Mouse (Mus musculus): ENCODE data around the gene Hapln3. TPM values are rescaled to one million over a fixed set of nuclear protein-coding genes. Genes with fewer than 3 reads are reported as not detected.

Hapln3 gene
- polyA plus RNA-seq (2015; fragmentation: Nextera tagmentation; extraction: Ambion mirVana): 2.6 and 3.6 TPM in 2 replicates

DNA sequence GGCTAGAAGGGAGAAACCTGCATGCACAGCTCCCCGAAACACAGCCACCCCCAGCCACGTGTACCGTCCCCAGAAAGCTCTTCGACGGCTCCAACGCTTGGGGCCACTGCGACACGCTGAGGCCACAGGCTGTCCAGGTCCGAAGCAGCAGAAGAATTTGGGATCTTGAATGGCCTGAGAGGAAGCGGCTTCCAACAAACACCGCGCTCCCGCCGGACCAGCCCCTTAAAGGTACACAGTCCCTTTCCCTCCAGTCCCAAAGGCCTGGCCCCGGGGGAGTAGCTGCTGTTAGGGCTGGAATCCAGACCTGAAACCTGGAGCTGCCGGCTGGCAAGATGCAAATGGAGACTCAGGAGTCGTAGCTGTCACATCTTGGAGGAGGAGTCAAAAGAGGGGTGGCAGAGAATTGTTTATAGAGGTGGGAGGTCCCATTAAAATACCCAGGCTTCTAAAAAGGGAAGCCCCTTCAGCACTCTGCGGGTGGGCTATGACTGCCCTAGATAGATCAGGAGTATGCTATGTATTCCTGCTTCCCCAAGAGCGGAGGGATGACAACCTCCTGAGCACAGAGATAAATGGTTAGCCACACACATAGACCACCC is at the start of gene Hapln3:
Hapln3 (minus strand) TSS at position 176 of the 602 bp plus-strand sequence.
- DNase-seq (ENCODE audit: low spot score) (peak; percentile 80), ATAC-seq (replicated peaks; ENCODE audit: low FRiP score, low read depth) (peak; percentile 15)
- Histone ChIP-seq H3K27me3 (ENCODE audit: insufficient read depth, low read length) (no peaks in the 10 kb centered on the region), H3K27ac (no peak within 1 kb of the TSS), H3K4me3 (replicated peaks; ENCODE audit: low read depth, low read length) (peak within 1 kb of the TSS; percentile 18; the same call in 1 of the 2 replicates), H3K4me2 (ENCODE audit: low read length) (peak within 1 kb of the TSS; percentile 52), H3K9me3 (replicated peaks; ENCODE audit: low read length) (no peaks in the 10 kb centered on the region), H3K36me3 (ENCODE audit: insufficient read depth, low read length) (peaks cover 12% of the 10 kb centered on the region), H3K9ac (ENCODE audit: low read depth, low read length) (no peak within 1 kb of the TSS), H3K4me1 (replicated peaks; ENCODE audit: insufficient read depth, low read length) (peaks cover 11% of the 10 kb centered on the region; the same call in 1 of the 2 replicates)
- 4% methylated on average over 19 of the region's 19 CpGs for WGBS
- no peak for TF ChIP-seq CTCF (IDR thresholded peaks at IDR 0.05; ENCODE audit: low read depth)

DNA sequence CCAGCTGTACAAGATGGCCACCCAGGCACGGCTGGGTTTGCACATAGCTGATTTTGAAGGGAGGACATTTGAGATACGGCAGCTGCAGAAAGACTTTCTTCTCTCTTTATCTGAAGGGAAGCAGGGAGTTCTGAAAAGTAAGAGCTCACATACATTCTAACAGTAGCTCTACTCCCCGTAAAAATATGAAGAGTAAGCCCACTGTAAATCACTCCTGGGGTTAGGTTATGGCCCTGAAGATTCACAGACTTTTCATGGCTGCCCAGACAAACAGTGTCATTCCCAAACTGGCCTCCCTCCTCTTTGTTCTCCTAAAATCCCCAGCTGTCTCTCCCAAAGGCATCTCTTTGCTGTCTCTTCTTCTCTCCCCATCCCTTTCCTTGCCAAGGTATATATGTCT is 43.0 kb upstream of the Hapln3 start:
- H3K36me3 ChIP-seq (ENCODE audit: insufficient read depth, low read length): no peaks in the 10 kb centered on the region
- H3K27ac ChIP-seq: no peak overlapping the region
- H3K4me2 ChIP-seq (ENCODE audit: low read length): no peak overlapping the region
- DNase-seq (ENCODE audit: low spot score) (peak; percentile 53), ATAC-seq (replicated peaks; ENCODE audit: low FRiP score, low read depth) (no peak)
- H3K9ac ChIP-seq (ENCODE audit: low read depth, low read length): no peak overlapping the region
- WGBS: 29% methylated on average over 3 of the region's 3 CpGs
- TF ChIP-seq CTCF (IDR thresholded peaks at IDR 0.05; ENCODE audit: low read depth): no peak
- no peaks in the 10 kb centered on the region for H3K27me3 ChIP-seq (ENCODE audit: insufficient read depth, low read length)
- no peak overlapping the region for H3K4me3 ChIP-seq (replicated peaks; ENCODE audit: low read depth, low read length)
- H3K9me3 ChIP-seq (replicated peaks; ENCODE audit: low read length): no peaks in the 10 kb centered on the region
- H3K4me1 ChIP-seq (replicated peaks; ENCODE audit: insufficient read depth, low read length): no peaks in the 10 kb centered on the region

DNA sequence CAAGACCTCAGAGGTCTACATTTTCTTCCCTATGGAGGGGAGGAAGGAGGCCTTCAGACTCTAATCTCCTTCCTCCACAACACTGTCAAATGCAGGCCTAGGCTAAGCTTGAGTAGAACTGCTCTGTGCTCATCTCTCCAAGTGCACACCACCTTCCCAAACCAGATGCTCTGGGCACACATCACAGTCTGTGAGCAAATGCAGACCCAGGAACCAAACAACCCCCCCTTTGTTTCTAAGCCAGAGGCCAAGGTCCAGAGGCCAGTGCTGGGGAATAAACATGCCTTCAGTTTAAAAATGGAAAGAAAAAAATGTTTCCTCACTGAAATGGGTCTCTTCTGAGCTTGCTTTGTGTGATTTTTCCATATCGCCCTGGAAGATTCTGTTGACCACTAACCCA is 41.0 kb upstream of the Hapln3 start:
- ATAC-seq (replicated peaks; ENCODE audit: low FRiP score, low read depth): no peak
- Histone ChIP-seq H3K4me1 (replicated peaks; ENCODE audit: insufficient read depth, low read length) (no peaks in the 10 kb centered on the region), H3K9me3 (replicated peaks; ENCODE audit: low read length) (no peaks in the 10 kb centered on the region), H3K27me3 (ENCODE audit: insufficient read depth, low read length) (no peaks in the 10 kb centered on the region), H3K36me3 (ENCODE audit: insufficient read depth, low read length) (no peaks in the 10 kb centered on the region), H3K27ac (no peak overlapping the region), H3K4me2 (ENCODE audit: low read length) (no peak overlapping the region), H3K4me3 (replicated peaks; ENCODE audit: low read depth, low read length) (no peak overlapping the region), H3K9ac (ENCODE audit: low read depth, low read length) (no peak overlapping the region)
- no peak for TF ChIP-seq CTCF (IDR thresholded peaks at IDR 0.05; ENCODE audit: low read depth)
- no peak for DNase-seq (ENCODE audit: low spot score)
- WGBS: 90% methylated on average over 1 of the region's 1 CpGs

DNA sequence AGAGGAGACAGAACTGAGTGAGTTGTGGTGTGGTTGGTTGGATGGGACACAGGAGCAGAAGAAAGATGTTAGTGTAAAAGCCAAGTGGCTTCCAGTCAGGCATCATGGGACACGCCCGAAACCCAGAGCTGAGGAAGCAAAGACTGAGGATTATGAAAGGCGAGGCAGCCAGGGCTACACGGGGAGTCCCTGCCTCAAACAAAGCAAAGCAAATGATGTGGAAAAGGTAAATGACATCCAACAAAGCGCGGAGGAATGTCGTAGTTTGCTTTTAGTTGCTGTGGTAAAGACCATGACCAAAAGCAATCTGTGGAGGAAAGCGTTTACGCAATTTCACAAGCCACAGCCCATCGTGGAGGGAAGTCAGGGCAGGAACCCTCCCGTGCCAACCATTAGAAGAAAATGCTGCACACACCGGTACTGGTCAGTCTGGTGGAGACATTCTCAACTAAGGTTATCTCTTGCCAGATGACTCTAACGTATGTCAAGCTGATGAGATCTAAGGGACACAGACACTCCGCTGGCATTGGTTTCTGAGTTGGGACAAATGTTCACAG is 36.3 kb upstream of the Hapln3 start:
- H3K36me3 ChIP-seq (ENCODE audit: insufficient read depth, low read length): no peaks in the 10 kb centered on the region
- no peak for TF ChIP-seq CTCF (IDR thresholded peaks at IDR 0.05; ENCODE audit: low read depth)
- H3K4me1 ChIP-seq (replicated peaks; ENCODE audit: insufficient read depth, low read length): no peaks in the 10 kb centered on the region
- H3K9ac ChIP-seq (ENCODE audit: low read depth, low read length): no peak overlapping the region
- H3K27ac ChIP-seq: no peak overlapping the region
- WGBS: 62% methylated on average over 14 of the region's 14 CpGs
- H3K4me3 ChIP-seq (replicated peaks; ENCODE audit: low read depth, low read length): no peak overlapping the region
- ATAC-seq (replicated peaks; ENCODE audit: low FRiP score, low read depth) (no peak), DNase-seq (ENCODE audit: low spot score) (no peak)
- H3K4me2 ChIP-seq (ENCODE audit: low read length): no peak overlapping the region
- H3K27me3 ChIP-seq (ENCODE audit: insufficient read depth, low read length): no peaks in the 10 kb centered on the region
- no peaks in the 10 kb centered on the region for H3K9me3 ChIP-seq (replicated peaks; ENCODE audit: low read length)

DNA sequence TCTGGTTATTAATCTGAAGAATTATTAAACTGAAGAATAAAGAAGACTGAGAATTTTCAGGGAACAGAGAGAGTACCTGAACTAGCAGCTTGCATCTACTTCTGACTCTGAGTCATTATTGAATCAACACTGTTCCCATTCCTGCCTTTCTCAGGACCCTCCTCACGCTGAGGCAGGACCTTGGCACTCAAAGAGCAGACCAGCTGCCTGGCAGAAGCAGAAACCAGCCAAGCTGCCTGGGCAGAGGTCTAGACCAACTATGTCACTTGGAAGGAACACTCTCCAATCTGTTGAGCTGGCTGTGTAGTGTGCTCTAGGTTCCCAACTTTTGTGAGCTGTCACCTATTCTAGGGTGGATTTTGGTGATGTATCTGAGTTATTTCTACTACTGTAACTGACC is 28.6 kb upstream of the Hapln3 start:
- no peaks in the 10 kb centered on the region for H3K9me3 ChIP-seq (replicated peaks; ENCODE audit: low read length)
- WGBS: 56% methylated on average over 1 of the region's 1 CpGs
- H3K9ac ChIP-seq (ENCODE audit: low read depth, low read length): no peak overlapping the region
- no peak for TF ChIP-seq CTCF (IDR thresholded peaks at IDR 0.05; ENCODE audit: low read depth)
- no peaks in the 10 kb centered on the region for H3K36me3 ChIP-seq (ENCODE audit: insufficient read depth, low read length)
- no peaks in the 10 kb centered on the region for H3K4me1 ChIP-seq (replicated peaks; ENCODE audit: insufficient read depth, low read length)
- H3K4me3 ChIP-seq (replicated peaks; ENCODE audit: low read depth, low read length): no peak overlapping the region
- no peaks in the 10 kb centered on the region for H3K27me3 ChIP-seq (ENCODE audit: insufficient read depth, low read length)
- DNase-seq (ENCODE audit: low spot score) (no peak), ATAC-seq (replicated peaks; ENCODE audit: low FRiP score, low read depth) (no peak)
- H3K4me2 ChIP-seq (ENCODE audit: low read length): no peak overlapping the region
- H3K27ac ChIP-seq: no peak overlapping the region

DNA sequence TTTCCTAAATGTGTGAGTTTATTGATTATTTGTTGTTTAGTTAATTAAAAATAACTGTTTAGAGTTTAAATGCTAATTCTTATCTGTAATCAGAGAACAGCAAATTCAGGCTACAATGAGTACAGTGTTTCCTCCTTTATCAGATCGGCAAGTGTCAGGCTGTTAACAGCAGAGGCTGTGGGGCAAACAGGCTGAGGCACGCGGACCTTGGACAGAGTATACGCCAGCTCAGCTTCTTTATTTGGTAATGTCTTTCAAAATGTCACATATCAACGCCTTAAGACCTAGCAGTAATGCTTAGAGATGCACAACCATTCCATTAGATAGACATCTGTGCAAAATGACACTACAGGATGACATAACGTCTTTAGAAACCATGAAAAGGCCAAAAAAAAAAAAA is 18.7 kb upstream of the Hapln3 start:
- Histone ChIP-seq H3K27me3 (ENCODE audit: insufficient read depth, low read length) (no peaks in the 10 kb centered on the region), H3K36me3 (ENCODE audit: insufficient read depth, low read length) (0 out of 2 replicates have a peak, but pooled peaks cover 6% of the 10 kb centered on the region), H3K9ac (ENCODE audit: low read depth, low read length) (no peak overlapping the region), H3K4me1 (replicated peaks; ENCODE audit: insufficient read depth, low read length) (peaks cover 8% of the 10 kb centered on the region), H3K9me3 (replicated peaks; ENCODE audit: low read length) (no peaks in the 10 kb centered on the region), H3K4me3 (replicated peaks; ENCODE audit: low read depth, low read length) (no peak overlapping the region), H3K27ac (no peak overlapping the region), H3K4me2 (ENCODE audit: low read length) (peak overlapping the region; percentile 61; the same call in 1 of the 2 replicates)
- DNase-seq (ENCODE audit: low spot score) (no peak), ATAC-seq (replicated peaks; ENCODE audit: low FRiP score, low read depth) (no peak)
- TF ChIP-seq CTCF (IDR thresholded peaks at IDR 0.05; ENCODE audit: low read depth): no peak
- WGBS: 63% methylated on average over 6 of the region's 6 CpGs

Measured in kidney, postnatal 0 days (tissue).